12 mouse cellular contexts compared by ENCODE assay signal in genomic region chr10:79934794-79935569, GRCm38 (mm10). TPM values are rescaled to one million over a fixed set of nuclear protein-coding genes. Genes with fewer than 3 reads are reported as not detected.
A peak's percentile ranks its signal among the peaks of the same experiment; 100 is the strongest.
DNase-seq lines count a peak whose midpoint lies in the region; ATAC-seq lines count a peak whose summit lies in the region.
"Had no signal": no experiment of that assay in that cellular context is flagged by ENCODE, and none has a peak within 500 bp of the region (broad histone marks: within the 10 kb centered on the region; RNA-seq: fewer than 3 reads in every experiment).

No protein-coding gene starts in this region.

- peaks cover 23% of the 10 kb centered on the region for H3K36me3 ChIP-seq in heart, embryonic 11.5 days (ENCODE audit: control insufficient read depth, insufficient read depth, low read length)
- H3K36me3 ChIP-seq in lung, embryonic 15.5 days: 0 out of 2 replicates have a peak, but pooled peaks cover 3% of the 10 kb centered on the region
- peaks cover 40% of the 10 kb centered on the region for H3K36me3 ChIP-seq in hindbrain, embryonic 13.5 days
- H3K36me3 ChIP-seq in macrophage (ENCODE audit: inconsistent target): peaks cover 11% of the 10 kb centered on the region; the same call in 1 of the 2 replicates

- H3K9ac ChIP-seq in heart, embryonic 11.5 days (ENCODE audit: low read depth, low read length): 0 out of 2 replicates have a peak overlapping the region, but pooled peaks have one; percentile 34
- no peak overlapping the region for H3K9ac ChIP-seq in lung, embryonic 15.5 days
- no peak overlapping the region for H3K9ac ChIP-seq in hindbrain, embryonic 13.5 days

- H3K4me3 ChIP-seq in heart, embryonic 11.5 days (ENCODE audit: low read depth, low read length): no peak overlapping the region
- no peak overlapping the region for H3K4me3 ChIP-seq in lung, embryonic 15.5 days
- H3K4me3 ChIP-seq in hindbrain, embryonic 13.5 days: no peak overlapping the region
- no peak overlapping the region for H3K4me3 ChIP-seq in macrophage (ENCODE audit: inconsistent target)

- ATAC-seq in heart, embryonic 11.5 days (replicated peaks; ENCODE audit: insufficient number of reproducible peaks, low FRiP score, low TSS enrichment): no peak
- ATAC-seq in lung, embryonic 15.5 days (ENCODE audit: borderline replicate concordance, extremely low read depth, low FRiP score, low TSS enrichment): no peak
- ATAC-seq in hindbrain, embryonic 13.5 days (ENCODE audit: low FRiP score): no peak

- H3K79me2 ChIP-seq in macrophage (ENCODE audit: inconsistent target): peaks cover 99% of the 10 kb centered on the region

- no peaks in the 10 kb centered on the region for H3K9me3 ChIP-seq in heart, embryonic 11.5 days (replicated peaks; ENCODE audit: control insufficient read depth, low read length)
- H3K9me3 ChIP-seq in lung, embryonic 15.5 days: no peaks in the 10 kb centered on the region
- H3K9me3 ChIP-seq in hindbrain, embryonic 13.5 days: no peaks in the 10 kb centered on the region

- H3K27me3 ChIP-seq in heart, embryonic 11.5 days (ENCODE audit: control insufficient read depth, insufficient read depth, low read length): no peaks in the 10 kb centered on the region
- no peaks in the 10 kb centered on the region for H3K27me3 ChIP-seq in lung, embryonic 15.5 days
- H3K27me3 ChIP-seq in hindbrain, embryonic 13.5 days: no peaks in the 10 kb centered on the region

- H3K4me2 ChIP-seq in heart, embryonic 11.5 days: no peak overlapping the region
- H3K4me2 ChIP-seq in lung, embryonic 15.5 days: no peak overlapping the region
- H3K4me2 ChIP-seq in hindbrain, embryonic 13.5 days: no peak overlapping the region

- H3K27ac ChIP-seq in heart, embryonic 11.5 days (ENCODE audit: low read depth, low read length): no peak overlapping the region
- H3K27ac ChIP-seq in lung, embryonic 15.5 days: peak overlapping the region; percentile 52
- peak overlapping the region; percentile 71; the same call in 1 of the 2 replicates for H3K27ac ChIP-seq in hindbrain, embryonic 13.5 days
- peak overlapping the region; percentile 46 for H3K27ac ChIP-seq in macrophage

- WGBS in heart, embryonic 11.5 days (ENCODE audit: insufficient replicate concordance): 90% methylated on average over 16 of the region's 16 CpGs
- WGBS in lung, embryonic 15.5 days: 85% methylated on average over 16 of the region's 16 CpGs
- WGBS in hindbrain, embryonic 13.5 days: 91% methylated on average over 16 of the region's 16 CpGs
- whole genome bisulfite sequencing in macrophage (ENCODE audit: missing documents): 98% methylated on average over 16 of the region's 16 CpGs

- intact Hi-C loops in heart, postnatal 36 days (cut with DNase I): no loop called here

- no peak for DNase-seq in heart, postnatal 36 days
- no peak for DNase-seq in lung, postnatal 4 days
- DNase-seq in gastrocnemius, postnatal 10 days: no peak
- no peak for DNase-seq in embryo, embryonic 10 days (ENCODE audit: low spot score)
- DNase-seq: thymus, postnatal 25 days had no signal

- H3K4me1 ChIP-seq in heart, embryonic 11.5 days (ENCODE audit: control insufficient read depth, insufficient read depth, low read length): peaks cover 69% of the 10 kb centered on the region
- peaks cover 82% of the 10 kb centered on the region for H3K4me1 ChIP-seq in lung, embryonic 15.5 days
- peaks cover 79% of the 10 kb centered on the region for H3K4me1 ChIP-seq in hindbrain, embryonic 13.5 days (replicated peaks)

RNA-seq across cellular contexts. Expression of gene Arid3a, which starts 8.1 kb away (rescaled TPM):
- 4.3 and 12.7 TPM in 2 replicates for polyA plus RNA-seq in heart, embryonic 11.5 days (2014; fragmentation: Nextera tagmentation; extraction: Ambion mirVana)
- 1 to 10 TPM; 1.9 to 2.6 TPM for total RNA-seq in heart, postnatal 36 days (2021)
- polyA plus RNA-seq in lung, embryonic 15.5 days (2015; fragmentation: Nextera tagmentation; extraction: Ambion mirVana): 4.8 and 6.0 TPM in 2 replicates
- 3.5 and 4.0 TPM in 2 replicates for polyA plus RNA-seq in hindbrain, embryonic 13.5 days (2015; fragmentation: Nextera tagmentation; extraction: Ambion mirVana)
- total RNA-seq in macrophage (2018; cell fraction: chromatin; rRNA removed): 10 to 100 TPM; 12.0 to 74.5 (median 35.1) TPM
- total RNA-seq in macrophage (2018; cell fraction: cytosol; rRNA removed): 10 to 100 TPM; 11.0 to 54.3 (median 34.8) TPM
- 10 to 100 TPM; 15.3 to 77.8 (median 34.3) TPM for total RNA-seq in macrophage (2018; cell fraction: nucleus; rRNA removed)
- 13.8 to 37.4 TPM (median 29.1 TPM) in 3 replicates for polyA plus RNA-seq in macrophage (2018)
- total RNA-seq in gastrocnemius, postnatal 10 days (2021): 1 to 10 TPM; 2.6 to 4.1 TPM

RNA-seq across cellular contexts. Expression of gene R3hdm4, which starts 14.0 kb away (rescaled TPM):
- 87.6 and 89.2 TPM in 2 replicates for polyA plus RNA-seq in heart, embryonic 11.5 days (2014; fragmentation: Nextera tagmentation; extraction: Ambion mirVana)
- 10 to 100 TPM; 81.0 to 88.1 TPM for total RNA-seq in heart, postnatal 36 days (2021)
- 143 and 152 TPM in 2 replicates for polyA plus RNA-seq in lung, embryonic 15.5 days (2015; fragmentation: Nextera tagmentation; extraction: Ambion mirVana)
- polyA plus RNA-seq in hindbrain, embryonic 13.5 days (2015; fragmentation: Nextera tagmentation; extraction: Ambion mirVana): 243 and 256 TPM in 2 replicates
- total RNA-seq in macrophage (2018; cell fraction: chromatin; rRNA removed): 10 to 100 TPM; 11.2 to 75.4 (median 41.5) TPM
- 10 to 100 TPM; 42.1 to 70.3 (median 54.8) TPM for total RNA-seq in macrophage (2018; cell fraction: cytosol; rRNA removed)
- total RNA-seq in macrophage (2018; cell fraction: nucleus; rRNA removed): 100 to 1,000 TPM in 1 of 26 experiments, 10 to 100 TPM in 25; 26.0 to 102 (median 57.5) TPM
- polyA plus RNA-seq in macrophage (2018): 41.6 to 61.5 TPM (median 54.4 TPM) in 3 replicates
- 100 to 1,000 TPM; 101 to 108 TPM for total RNA-seq in gastrocnemius, postnatal 10 days (2021)

RNA-seq across cellular contexts. Expression of gene Kiss1r, which starts 18.2 kb away (rescaled TPM):
- 0.15 and 0.31 TPM in 2 replicates for polyA plus RNA-seq in heart, embryonic 11.5 days (2014; fragmentation: Nextera tagmentation; extraction: Ambion mirVana)
- total RNA-seq in heart, postnatal 36 days (2021): under 1 TPM; 0.17 to 0.38 TPM
- 0.59 and 0.87 TPM in 2 replicates for polyA plus RNA-seq in lung, embryonic 15.5 days (2015; fragmentation: Nextera tagmentation; extraction: Ambion mirVana)
- polyA plus RNA-seq in hindbrain, embryonic 13.5 days (2015; fragmentation: Nextera tagmentation; extraction: Ambion mirVana): 2.1 and 2.3 TPM in 2 replicates
- total RNA-seq in macrophage (2018; cell fraction: chromatin; rRNA removed): 1 to 10 TPM in 18 of 26 experiments, under 1 TPM in 8; 0.40 to 4.9 (median 1.8) TPM
- 1 to 10 TPM in 3 of 26 experiments, under 1 TPM in 23; 0.28 to 1.1 (median 0.59) TPM for total RNA-seq in macrophage (2018; cell fraction: cytosol; rRNA removed)
- 1 to 10 TPM in 20 of 26 experiments, under 1 TPM in 6; 0.36 to 5.2 (median 1.9) TPM for total RNA-seq in macrophage (2018; cell fraction: nucleus; rRNA removed)
- 0.27 to 0.89 TPM (median 0.30 TPM) in 3 replicates for polyA plus RNA-seq in macrophage (2018)
- under 1 TPM; 0.23 to 0.59 TPM for total RNA-seq in gastrocnemius, postnatal 10 days (2021)

RNA-seq across cellular contexts. Expression of gene Gm26602, which starts 24.3 kb away (rescaled TPM):
- polyA plus RNA-seq in heart, embryonic 11.5 days (2014; fragmentation: Nextera tagmentation; extraction: Ambion mirVana): 8.1 TPM in 1 of 2 replicates, not detected in the other
- not detected for total RNA-seq in heart, postnatal 36 days (2021)
- polyA plus RNA-seq in lung, embryonic 15.5 days (2015; fragmentation: Nextera tagmentation; extraction: Ambion mirVana): 1.2 and 1.7 TPM in 2 replicates
- 20.6 and 22.0 TPM in 2 replicates for polyA plus RNA-seq in hindbrain, embryonic 13.5 days (2015; fragmentation: Nextera tagmentation; extraction: Ambion mirVana)
- not detected for total RNA-seq in macrophage (2018; cell fraction: chromatin; rRNA removed)
- not detected for total RNA-seq in macrophage (2018; cell fraction: cytosol; rRNA removed)
- not detected for total RNA-seq in macrophage (2018; cell fraction: nucleus; rRNA removed)
- polyA plus RNA-seq in macrophage (2018): 5.7 TPM in 1 of 3 replicates, not detected in the others
- total RNA-seq in gastrocnemius, postnatal 10 days (2021): not detected
- total RNA-seq: left cerebral cortex, adult 18-20 months had no signal
- polyA plus RNA-seq: brain, embryonic 14.5 days; intestine, embryonic 14.5 days had no signal

RNA-seq across cellular contexts. Expression of gene Wdr18, which starts 25.0 kb away (rescaled TPM):
- polyA plus RNA-seq in heart, embryonic 11.5 days (2014; fragmentation: Nextera tagmentation; extraction: Ambion mirVana): 89.8 and 97.6 TPM in 2 replicates
- total RNA-seq in heart, postnatal 36 days (2021): 10 to 100 TPM; 25.6 to 28.8 TPM
- polyA plus RNA-seq in lung, embryonic 15.5 days (2015; fragmentation: Nextera tagmentation; extraction: Ambion mirVana): 95.1 and 96.2 TPM in 2 replicates
- polyA plus RNA-seq in hindbrain, embryonic 13.5 days (2015; fragmentation: Nextera tagmentation; extraction: Ambion mirVana): 77.4 and 77.9 TPM in 2 replicates
- total RNA-seq in macrophage (2018; cell fraction: chromatin; rRNA removed): 10 to 100 TPM; 10.9 to 87.7 (median 33.0) TPM
- 10 to 100 TPM in 22 of 26 experiments, 1 to 10 TPM in 4; 8.7 to 21.4 (median 14.7) TPM for total RNA-seq in macrophage (2018; cell fraction: cytosol; rRNA removed)
- total RNA-seq in macrophage (2018; cell fraction: nucleus; rRNA removed): 10 to 100 TPM in 20 of 26 experiments, 1 to 10 TPM in 6; 6.2 to 61.0 (median 13.9) TPM
- polyA plus RNA-seq in macrophage (2018): 11.4 to 31.4 TPM (median 18.8 TPM) in 3 replicates
- total RNA-seq in gastrocnemius, postnatal 10 days (2021): 10 to 100 TPM; 18.0 to 21.8 TPM
